Mouse (Mus musculus) forebrain, embryonic 16.5 days (tissue): ENCODE data around the gene Kiss1. TPM values are rescaled to one million over a fixed set of nuclear protein-coding genes. Genes with fewer than 3 reads are reported as not detected.
A peak's percentile ranks its signal among the peaks of the same experiment; 100 is the strongest.

Source experiments
- ATAC-seq: fragments of 200-750 bp; cut with Nextera tagmentation; 2 replicates; pipeline ENCODE4 v1.8.0; 2017; ENCODE audit warnings: mild to moderate bottlenecking, moderate library complexity
- H3K27ac ChIP-seq: fragments of 300-500 bp; sonication (generic); 2 replicates; pipeline ENCODE4 v1.5.1; 2014; ENCODE audit warnings: low read length, control low read depth
- H3K27me3 ChIP-seq: fragments of 300-500 bp; sonication (generic); replicated peaks from 2 replicates; pipeline ENCODE4 v1.6.1; 2014; ENCODE audit warnings: low read length; ENCODE audit not compliant: control insufficient read depth, insufficient read depth
- H3K36me3 ChIP-seq: fragments of 300-500 bp; sonication (generic); 2 replicates; pipeline ENCODE4 v1.6.1; 2014; ENCODE audit not compliant: control insufficient read depth, insufficient read depth
- H3K4me1 ChIP-seq: fragments of 300-500 bp; sonication (generic); replicated peaks from 2 replicates; pipeline ENCODE4 v1.6.1; 2014; ENCODE audit warnings: low read length; ENCODE audit not compliant: control insufficient read depth, insufficient read depth
- H3K4me2 ChIP-seq: fragments of 300-500 bp; sonication (generic); 2 replicates; pipeline ENCODE4 v1.6.1; 2014; ENCODE audit warnings: mild to moderate bottlenecking, low read length, control low read depth
- H3K4me3 ChIP-seq: fragments of 300-500 bp; sonication (generic); replicated peaks from 2 replicates; pipeline ENCODE4 v1.5.1; 2014; ENCODE audit warnings: mild to moderate bottlenecking, low read length, control low read depth
- H3K9ac ChIP-seq: fragments of 300-500 bp; sonication (generic); replicated peaks from 2 replicates; pipeline ENCODE4 v1.6.1; 2014; ENCODE audit warnings: low read depth, low read length, control low read depth
- H3K9me3 ChIP-seq: fragments of 300-500 bp; sonication (generic); 2 replicates; pipeline ENCODE4 v1.6.1; 2016; ENCODE audit warnings: low read length; ENCODE audit not compliant: control insufficient read depth
- WGBS: fragments of 180-500 bp; shearing (Covaris S2); extraction: QIAGEN DNeasy Blood & Tissue Kit; methylation state at CpG from one replicate; pipeline ENCODE4 v1.1.7; 2014; 5-methylcytosine and 5-hydroxymethylcytosine counted together
- polyA plus RNA-seq: library from polyadenylated mRNA; unstranded; fragments of >200 nt; fragmentation: Nextera tagmentation; extraction: Ambion mirVana; gene quantifications from 2 replicates; pipeline ENCODE4 v1.2.1, GENCODE M21; 2015

Kiss1 gene
- polyA plus RNA-seq, 1 experiment from 2014 or later: 0.60 TPM

- ATAC-seq: no peak
- Histone ChIP-seq H3K36me3 (no peaks in the 10 kb centered on the region), H3K9me3 (no peaks in the 10 kb centered on the region), H3K9ac (no peak overlapping the region), H3K27me3 (no peaks in the 10 kb centered on the region), H3K4me2 (no peak overlapping the region), H3K4me3 (no peak overlapping the region), H3K4me1 (peaks cover 11% of the 10 kb centered on the region), H3K27ac (no peak overlapping the region)
- WGBS: 57% methylated on average over 4 of the region's 4 CpGs
These were observed 10.4 kb upstream of the Kiss1 start for GRCm38 (mm10) chr1:133311240-133311639.

- WGBS: 7% methylated on average over 10 of the region's 10 CpGs
- H3K4me2 ChIP-seq: peak overlapping the region; percentile 6
- H3K9ac ChIP-seq: no peak overlapping the region
- H3K27me3 ChIP-seq: no peaks in the 10 kb centered on the region
- no peaks in the 10 kb centered on the region for H3K36me3 ChIP-seq
- H3K4me1 ChIP-seq: peaks cover 10% of the 10 kb centered on the region
- peak; percentile 85 for ATAC-seq
- H3K27ac ChIP-seq: peak overlapping the region; percentile 6; the same call in 1 of the 2 replicates
- no peaks in the 10 kb centered on the region for H3K9me3 ChIP-seq
- H3K4me3 ChIP-seq: no peak overlapping the region
These were observed 9.7 kb upstream of the Kiss1 start for GRCm38 (mm10) chr1:133311946-133312345.

GRCm38 (mm10) chr1:133314364-133314763, 7.3 kb upstream of the Kiss1 start:
- ATAC-seq: no peak
- Histone ChIP-seq H3K36me3 (no peaks in the 10 kb centered on the region), H3K4me1 (peaks cover 9% of the 10 kb centered on the region), H3K9me3 (no peaks in the 10 kb centered on the region), H3K27me3 (no peaks in the 10 kb centered on the region), H3K4me3 (no peak overlapping the region), H3K27ac (no peak overlapping the region), H3K9ac (no peak overlapping the region), H3K4me2 (no peak overlapping the region)
- WGBS: 23% methylated on average over 8 of the region's 8 CpGs

GRCm38 (mm10) chr1:133315775-133316174, 5.9 kb upstream of the Kiss1 start:
- Histone ChIP-seq H3K36me3 (no peaks in the 10 kb centered on the region), H3K27me3 (no peaks in the 10 kb centered on the region), H3K4me2 (no peak overlapping the region), H3K4me3 (no peak overlapping the region), H3K9ac (no peak overlapping the region), H3K27ac (no peak overlapping the region), H3K9me3 (no peaks in the 10 kb centered on the region), H3K4me1 (peaks cover 9% of the 10 kb centered on the region)
- 88% methylated on average over 6 of the region's 6 CpGs for WGBS
- ATAC-seq: no peak

- Histone ChIP-seq H3K27me3 (no peaks in the 10 kb centered on the region), H3K36me3 (no peaks in the 10 kb centered on the region), H3K4me3 (no peak overlapping the region), H3K9ac (no peak overlapping the region), H3K9me3 (no peaks in the 10 kb centered on the region), H3K4me2 (no peak overlapping the region), H3K27ac (no peak overlapping the region), H3K4me1 (peaks cover 12% of the 10 kb centered on the region)
- 84% methylated on average over 4 of the region's 4 CpGs for WGBS
- ATAC-seq: no peak
These were observed 5.1 kb upstream of the Kiss1 start for GRCm38 (mm10) chr1:133316577-133316976.

- Histone ChIP-seq H3K27me3 (no peaks in the 10 kb centered on the region), H3K9me3 (no peaks in the 10 kb centered on the region), H3K4me1 (peaks cover 9% of the 10 kb centered on the region), H3K27ac (no peak overlapping the region), H3K36me3 (no peaks in the 10 kb centered on the region), H3K4me3 (no peak overlapping the region), H3K4me2 (no peak overlapping the region), H3K9ac (no peak overlapping the region)
- no peak for ATAC-seq
- WGBS: 81% methylated on average over 1 of the region's 1 CpGs
These were observed 4.5 kb upstream of the Kiss1 start for GRCm38 (mm10) chr1:133317149-133317548.

GRCm38 (mm10) chr1:133323333-133323732, 1.7 kb downstream of the Kiss1 start:
- Histone ChIP-seq H3K9me3 (no peaks in the 10 kb centered on the region), H3K27me3 (no peaks in the 10 kb centered on the region), H3K4me3 (no peak overlapping the region), H3K4me1 (peaks cover 5% of the 10 kb centered on the region; the same call in 1 of the 2 replicates), H3K36me3 (no peaks in the 10 kb centered on the region), H3K4me2 (no peak overlapping the region), H3K27ac (no peak overlapping the region), H3K9ac (no peak overlapping the region)
- 53% methylated on average over 5 of the region's 5 CpGs for WGBS
- no peak for ATAC-seq

GRCm38 (mm10) chr1:133325951-133326350, 4.3 kb downstream of the Kiss1 start:
- Histone ChIP-seq H3K4me3 (no peak overlapping the region), H3K36me3 (no peaks in the 10 kb centered on the region), H3K9me3 (no peaks in the 10 kb centered on the region), H3K9ac (no peak overlapping the region), H3K4me2 (no peak overlapping the region), H3K27ac (no peak overlapping the region), H3K4me1 (peaks cover 21% of the 10 kb centered on the region), H3K27me3 (no peaks in the 10 kb centered on the region; the same call in 1 of the 2 replicates)
- no peak for ATAC-seq
- WGBS: 89% methylated on average over 8 of the region's 8 CpGs

- no peak overlapping the region for H3K4me2 ChIP-seq
- peaks cover 23% of the 10 kb centered on the region for H3K4me1 ChIP-seq
- H3K9ac ChIP-seq: no peak overlapping the region
- no peak for ATAC-seq
- no peaks in the 10 kb centered on the region for H3K9me3 ChIP-seq
- 77% methylated on average over 5 of the region's 5 CpGs for WGBS
- no peaks in the 10 kb centered on the region for H3K36me3 ChIP-seq
- no peaks in the 10 kb centered on the region; the same call in 1 of the 2 replicates for H3K27me3 ChIP-seq
- H3K27ac ChIP-seq: no peak overlapping the region
- H3K4me3 ChIP-seq: no peak overlapping the region
These were observed 5.4 kb downstream of the Kiss1 start for GRCm38 (mm10) chr1:133327094-133327493.

- no peak overlapping the region for H3K27ac ChIP-seq
- H3K9me3 ChIP-seq: no peaks in the 10 kb centered on the region
- H3K9ac ChIP-seq: no peak overlapping the region
- WGBS: 19% methylated on average over 6 of the region's 6 CpGs
- no peaks in the 10 kb centered on the region; the same call in 1 of the 2 replicates for H3K27me3 ChIP-seq
- no peaks in the 10 kb centered on the region for H3K36me3 ChIP-seq
- H3K4me2 ChIP-seq: no peak overlapping the region
- peaks cover 23% of the 10 kb centered on the region for H3K4me1 ChIP-seq
- H3K4me3 ChIP-seq: no peak overlapping the region
- 0 out of 2 replicates have a peak, but pooled peaks have one; percentile 41 for ATAC-seq
These were observed 6.7 kb downstream of the Kiss1 start for GRCm38 (mm10) chr1:133328299-133328795.
